Mouse (Mus musculus): ENCODE results near the gene Snx9.

Snx9 gene

GRCm38 (mm10) chr17:5940792-5941191 lies 99.7 kb downstream of the Snx9 start:
- TF ChIP-seq GATA4 (IDR thresholded peaks at IDR 0.05; ENCODE audit: insufficient replicate concordance, low read length), result no peak

- TF ChIP-seq GATA4 (IDR thresholded peaks at IDR 0.05; ENCODE audit: insufficient replicate concordance, low read length), result no peak
Observed at GRCm38 (mm10) chr17:5941230-5942043, 100.3 kb downstream of the Snx9 start, which contains the start of gene Synj2. Gene Synj2 (plus strand): TSS chr17:5941280.

DNA sequence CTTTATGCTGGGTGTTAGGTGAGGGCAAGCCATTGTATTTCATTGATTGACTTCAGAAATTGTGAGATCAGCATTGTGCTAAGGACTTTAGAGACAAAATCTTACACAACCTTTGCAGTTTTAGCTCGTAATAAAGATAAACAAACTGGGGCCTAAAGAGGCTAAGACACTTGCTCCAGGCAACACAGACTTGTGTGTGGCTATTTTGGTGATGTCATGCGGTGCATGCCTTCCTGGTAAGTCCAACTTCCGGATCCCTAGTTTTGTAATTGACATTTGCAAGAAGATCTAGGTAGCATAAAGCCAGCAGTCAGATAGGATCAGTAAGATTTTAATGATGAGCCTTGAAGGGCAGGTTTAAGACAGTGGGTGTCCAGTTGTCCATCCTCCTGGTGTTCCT lies 101.0 kb downstream of the Snx9 start:
- no peak for TF ChIP-seq GATA4 (IDR thresholded peaks at IDR 0.05; ENCODE audit: insufficient replicate concordance, low read length)

- no peak for TF ChIP-seq GATA4 (IDR thresholded peaks at IDR 0.05; ENCODE audit: insufficient replicate concordance, low read length)
Observed at GRCm38 (mm10) chr17:5943053-5943452, 101.9 kb downstream of the Snx9 start.

DNA sequence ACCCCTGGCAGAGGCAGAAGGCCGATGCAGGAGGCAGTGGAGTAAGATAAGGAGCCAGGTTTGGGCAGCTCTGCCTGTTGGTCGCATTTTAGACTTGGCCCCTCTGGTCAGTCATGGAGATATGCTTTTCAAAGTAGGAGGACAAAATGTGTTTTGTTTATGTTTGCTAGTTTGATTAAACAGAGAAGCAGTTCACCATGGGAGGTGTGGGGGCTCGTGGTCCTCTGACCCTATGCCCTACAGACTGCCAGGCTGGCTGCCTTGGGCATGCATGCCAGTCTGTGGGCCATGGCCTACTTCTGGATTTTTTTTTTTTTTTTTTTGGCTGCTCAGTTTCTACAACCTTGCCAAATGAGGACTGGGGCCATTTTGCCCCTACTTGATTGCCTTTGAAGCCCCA lies 105.9 kb downstream of the Snx9 start:
- TF ChIP-seq GATA4 (IDR thresholded peaks at IDR 0.05; ENCODE audit: insufficient replicate concordance, low read length), result no peak

DNA sequence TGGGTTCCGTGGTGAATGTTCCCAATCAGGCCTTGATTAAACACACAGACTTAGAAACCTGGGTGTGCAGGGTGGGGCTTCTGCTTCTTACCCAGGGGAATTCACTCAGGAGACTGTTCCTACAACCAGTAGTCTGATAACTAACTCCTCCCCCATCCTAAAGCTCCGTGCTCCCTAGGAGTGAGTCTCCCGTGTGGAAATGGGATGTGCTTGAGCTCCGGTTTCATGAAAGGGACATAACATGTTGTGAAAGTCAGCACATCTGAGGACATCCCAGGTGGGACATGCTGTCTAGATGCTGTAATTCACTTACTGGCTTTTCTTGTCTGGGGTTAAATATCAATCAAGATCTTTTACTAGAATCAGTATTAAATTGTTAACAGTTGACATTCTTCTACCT lies 111.3 kb downstream of the Snx9 start:
- TF ChIP-seq GATA4 (IDR thresholded peaks at IDR 0.05; ENCODE audit: insufficient replicate concordance, low read length), result no peak

DNA sequence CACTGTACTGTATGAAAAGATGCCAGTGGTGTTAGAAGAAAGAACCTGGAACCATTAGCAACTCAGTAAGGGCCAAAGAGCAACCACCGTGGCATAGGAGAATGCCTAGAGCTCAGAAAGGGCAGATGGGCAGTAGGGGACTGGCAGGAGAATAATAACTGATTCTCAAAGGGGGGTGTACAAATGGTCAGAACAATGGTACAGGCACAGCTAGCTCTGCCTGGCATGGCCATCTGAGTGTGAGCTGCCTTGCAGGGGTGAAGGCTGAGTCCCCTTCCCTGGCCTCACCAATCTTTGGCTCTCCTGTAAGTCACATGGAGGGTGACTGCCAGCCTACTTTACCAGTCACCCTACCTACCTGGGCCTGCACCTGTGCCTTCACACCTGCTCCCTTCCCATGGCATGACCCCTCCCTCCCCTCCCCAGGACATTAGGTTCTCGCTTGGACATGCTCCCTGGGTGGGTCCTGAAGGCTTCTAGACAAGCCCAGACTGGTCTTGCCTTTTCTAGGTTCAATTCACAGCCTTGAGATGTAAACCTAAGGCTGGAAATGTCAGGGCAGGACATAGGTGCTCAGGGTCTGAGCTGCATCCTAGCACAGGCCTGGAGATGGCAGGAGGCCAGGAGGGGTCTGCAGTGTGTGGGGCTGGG lies 115.3 kb downstream of the Snx9 start:
- no peak for TF ChIP-seq GATA4 (IDR thresholded peaks at IDR 0.05; ENCODE audit: insufficient replicate concordance, low read length)

DNA sequence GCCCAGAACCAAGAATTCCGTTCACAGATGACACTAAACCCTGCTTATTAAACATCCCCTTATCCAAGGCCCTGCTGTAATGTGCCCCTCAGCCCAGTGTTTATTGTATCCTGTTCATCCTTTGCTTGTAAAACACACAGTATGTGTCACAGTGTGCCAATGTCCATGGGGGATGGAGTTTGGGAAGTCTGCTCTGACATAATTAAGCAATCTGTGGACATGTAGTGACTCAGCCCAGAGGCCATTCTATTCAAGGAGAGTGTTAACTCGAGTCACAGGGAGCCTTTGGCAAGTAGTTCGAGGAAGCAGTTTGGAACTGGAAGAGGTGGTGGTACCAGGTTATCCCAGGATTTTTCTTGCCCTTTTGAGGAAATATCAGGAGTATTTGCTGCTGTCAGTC lies 116.0 kb downstream of the Snx9 start:
- TF ChIP-seq GATA4 (IDR thresholded peaks at IDR 0.05; ENCODE audit: insufficient replicate concordance, low read length), result no peak

DNA sequence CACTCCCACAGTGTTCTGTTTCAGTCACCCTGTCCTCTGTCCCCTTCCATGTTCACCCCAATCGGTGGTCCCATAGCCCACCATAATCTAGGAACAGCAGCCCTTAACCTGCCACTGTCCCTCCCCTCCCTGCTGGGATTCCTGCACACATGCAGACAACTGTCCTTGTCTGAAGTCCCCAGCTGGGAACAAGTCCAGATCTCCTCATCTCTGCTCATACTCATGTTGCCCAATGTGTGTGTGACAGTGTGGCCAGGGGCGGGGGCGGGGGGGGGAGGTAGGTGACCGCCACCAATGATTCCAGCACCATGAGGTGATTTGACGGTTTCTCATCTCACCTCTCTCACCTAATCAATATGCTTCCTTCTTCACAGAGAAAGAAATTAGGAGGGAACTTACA lies 117.1 kb downstream of the Snx9 start:
- TF ChIP-seq GATA4 (IDR thresholded peaks at IDR 0.05; ENCODE audit: insufficient replicate concordance, low read length), result no peak

- no peak for TF ChIP-seq GATA4 (IDR thresholded peaks at IDR 0.05; ENCODE audit: insufficient replicate concordance, low read length)
Observed at GRCm38 (mm10) chr17:5958636-5959035, 117.5 kb downstream of the Snx9 start.

- TF ChIP-seq GATA4 (IDR thresholded peaks at IDR 0.05; ENCODE audit: insufficient replicate concordance, low read length), result no peak
Observed at GRCm38 (mm10) chr17:5959096-5959495, 118.0 kb downstream of the Snx9 start.

GRCm38 (mm10) chr17:5959802-5960201 lies 118.7 kb downstream of the Snx9 start:
- TF ChIP-seq GATA4 (IDR thresholded peaks at IDR 0.05; ENCODE audit: insufficient replicate concordance, low read length), result no peak

DNA sequence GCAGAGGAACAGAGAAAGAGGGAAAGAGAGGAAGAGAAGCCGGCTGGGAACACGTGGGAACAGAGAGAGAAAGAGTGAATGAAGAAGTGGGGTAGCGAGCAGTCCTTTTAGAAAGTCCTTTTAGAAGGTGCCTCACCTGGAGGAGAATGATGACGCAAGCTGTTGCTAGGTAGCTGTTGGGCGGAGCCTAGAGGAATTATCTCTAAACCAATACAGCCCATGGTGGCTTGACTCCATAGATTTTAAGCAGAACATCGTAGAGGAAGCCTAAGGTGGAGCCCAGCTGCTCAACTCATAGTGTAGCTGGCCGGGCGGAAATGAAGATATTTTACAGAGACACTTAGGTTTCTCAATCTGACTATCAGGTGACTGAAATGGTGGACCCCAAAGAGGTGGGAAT lies 122.6 kb downstream of the Snx9 start:
- no peak for TF ChIP-seq GATA4 (IDR thresholded peaks at IDR 0.05; ENCODE audit: insufficient replicate concordance, low read length)

DNA sequence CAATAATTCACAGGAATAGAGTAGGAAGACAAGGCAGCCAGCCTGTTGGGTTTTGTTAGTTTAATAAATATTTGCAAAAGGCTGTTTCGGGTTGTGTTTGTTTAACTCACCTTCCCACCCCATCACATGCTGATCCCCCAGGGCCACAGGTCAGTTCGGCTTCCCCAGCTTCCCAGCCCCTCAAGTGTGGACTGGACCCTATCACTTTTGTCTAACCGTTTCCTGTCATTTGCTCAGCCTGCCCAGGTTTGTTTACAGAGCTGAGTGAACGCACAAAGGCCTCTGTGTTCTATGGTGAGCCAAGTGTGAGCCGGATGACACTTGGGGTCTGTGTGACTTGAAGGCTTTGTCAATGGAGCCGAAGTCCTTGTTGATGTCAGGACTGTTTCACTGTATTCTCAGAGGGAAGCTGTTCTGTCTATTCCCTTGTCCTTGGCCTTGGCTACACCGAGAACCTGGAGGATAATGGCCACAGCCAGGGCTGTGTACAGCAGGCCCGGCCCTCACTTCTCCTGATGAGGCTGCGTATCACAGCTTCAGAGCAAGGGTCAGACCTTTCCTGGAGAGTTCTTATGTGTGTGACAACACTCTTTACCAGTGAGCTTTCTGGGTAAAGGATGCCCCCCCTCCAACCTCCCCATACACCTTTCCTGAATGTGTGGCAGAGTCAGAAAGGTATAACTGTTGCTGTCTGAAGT lies 124.1 kb downstream of the Snx9 start:
- no peak for TF ChIP-seq GATA4 (IDR thresholded peaks at IDR 0.05; ENCODE audit: insufficient replicate concordance, low read length)

- no peak for TF ChIP-seq GATA4 (IDR thresholded peaks at IDR 0.05; ENCODE audit: insufficient replicate concordance, low read length)
Observed at GRCm38 (mm10) chr17:5966706-5967105, 125.6 kb downstream of the Snx9 start.

DNA sequence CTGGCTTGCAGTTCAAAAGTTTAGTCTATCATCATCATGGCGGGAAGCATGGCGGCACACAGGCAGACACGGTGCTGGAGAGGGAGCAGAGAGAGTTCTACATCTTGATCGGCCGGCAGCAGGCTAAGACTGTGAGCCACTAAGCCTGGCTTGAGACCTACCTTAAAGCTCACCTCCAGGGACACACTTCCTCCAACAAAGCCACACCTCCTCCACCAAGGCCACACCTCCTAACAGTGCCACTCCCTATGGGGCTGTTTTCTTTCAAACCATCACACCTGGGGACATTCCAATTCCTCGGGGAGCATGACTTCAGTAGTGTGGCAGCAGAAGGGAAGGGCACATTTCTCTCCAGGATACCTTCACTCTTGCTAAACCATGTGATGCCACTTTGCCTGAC lies 127.4 kb downstream of the Snx9 start:
- no peak for TF ChIP-seq GATA4 (IDR thresholded peaks at IDR 0.05; ENCODE audit: insufficient replicate concordance, low read length)
